Mouse (Mus musculus) lung, adult 2 months (tissue): ENCODE results near the gene Iffo1. TPM values are rescaled to one million over a fixed set of nuclear protein-coding genes. Genes with fewer than 3 reads are reported as not detected.

ENCODE experiments used
- DNase-seq: peaks from one replicate; pipeline ENCODE4 v3.0.0; 2022
- H3K4me1 ChIP-seq: fragments of 200-500 bp; 2 replicates; pipeline ENCODE4 v1.6.1; 2011; ENCODE audit warnings: low read length; ENCODE audit not compliant: control insufficient read depth, insufficient read depth
- H3K4me3 ChIP-seq: fragments of 200-500 bp; replicated peaks from 2 replicates; pipeline ENCODE3; 2011; ENCODE audit warnings: low read depth, mild to moderate bottlenecking, control low read depth, low read length; ENCODE audit errors: extremely low read depth
- CTCF ChIP-seq: fragments of 200-500 bp; IDR thresholded peaks from 2 replicates; pipeline ENCODE4 v1.5.1; 2011; ENCODE audit warnings: mild to moderate bottlenecking, low read length, control low read depth; ENCODE audit not compliant: insufficient read depth
- POLR2A ChIP-seq: fragments of 200-500 bp; IDR thresholded peaks from 2 replicates; pipeline ENCODE4 v1.6.1; 2011; ENCODE audit warnings: low read depth, mild to moderate bottlenecking, control low read depth, low read length, borderline replicate concordance; ENCODE audit errors: extremely low read depth
- WGBS: fragments of 180-500 bp; shearing (Covaris S2); methylation state at CpG from one replicate; pipeline ENCODE4 v1.1.7; 2018; 5-methylcytosine and 5-hydroxymethylcytosine counted together
- polyA plus RNA-seq: library from polyadenylated mRNA; depleted of rRNA; stranded (reverse); fragments of >200 nt; gene quantifications from 2 replicates; pipeline ENCODE4 v1.2.3, GENCODE M21; 2012; rRNA removed

Gene Iffo1
- polyA plus RNA-seq = 45.0 and 51.0 TPM in 2 replicates

- DNase-seq = peak; percentile 76
- H3K4me1 ChIP-seq = peaks cover 21% of the 10 kb centered on the region
- 2% methylated on average over 16 of the region's 16 CpGs for WGBS
- peak within 1 kb of the TSS; percentile 85 for H3K4me3 ChIP-seq
- TF ChIP-seq CTCF (peak; percentile 52), POLR2A (peak; percentile 75; the same call in 1 of the 2 replicates)
These were observed at the start of gene Iffo1 for GRCm38 (mm10) chr6:125145001-125145400. Gene Iffo1, plus strand, starts transcription at chr6:125145241.

GRCm38 (mm10) chr6:125095391-125096278, 49.4 kb upstream of the Iffo1 start, which contains the start of gene Chd4:
Gene Chd4, plus strand, starts transcription at chr6:125095981.
- DNase-seq = peak; percentile 88
- H3K4me1 ChIP-seq = peaks cover 28% of the 10 kb centered on the region
- peak within 1 kb of the TSS; percentile 90 for H3K4me3 ChIP-seq
- WGBS = 2% methylated on average over 39 of the region's 45 CpGs
- TF ChIP-seq POLR2A (peak; percentile 86; the same call in 1 of the 2 replicates), CTCF (no peak)

GRCm38 (mm10) chr6:125096279-125096596, 48.8 kb upstream of the Iffo1 start:
- Histone ChIP-seq H3K4me1 (peaks cover 28% of the 10 kb centered on the region), H3K4me3 (peak overlapping the region; percentile 90)
- DNase-seq = no peak
- 0% methylated on average over 16 of the region's 32 CpGs for WGBS
- TF ChIP-seq POLR2A = no peak
- no peak for TF ChIP-seq CTCF

- 1% methylated on average over 40 of the region's 44 CpGs for WGBS
- no peak for TF ChIP-seq CTCF
- TF ChIP-seq POLR2A = no peak
- H3K4me1 ChIP-seq = peaks cover 28% of the 10 kb centered on the region
- peak; percentile 54 for DNase-seq
- peak overlapping the region; percentile 90 for H3K4me3 ChIP-seq
These were observed 48.3 kb upstream of the Iffo1 start for GRCm38 (mm10) chr6:125096597-125097345.

GRCm38 (mm10) chr6:125097346-125097689, 47.7 kb upstream of the Iffo1 start:
- Histone ChIP-seq H3K4me3 (peak overlapping the region; percentile 90), H3K4me1 (peaks cover 28% of the 10 kb centered on the region)
- no peak for DNase-seq
- TF ChIP-seq CTCF = no peak
- TF ChIP-seq POLR2A = no peak
- WGBS = 1% methylated on average over 12 of the region's 12 CpGs

- H3K4me3 ChIP-seq = peak overlapping the region; percentile 30
- H3K4me1 ChIP-seq = peaks cover 28% of the 10 kb centered on the region
- DNase-seq = no peak
- 30% methylated on average over 8 of the region's 8 CpGs for WGBS
- no peak for TF ChIP-seq POLR2A
- no peak for TF ChIP-seq CTCF
These were observed 47.1 kb upstream of the Iffo1 start for GRCm38 (mm10) chr6:125097951-125098350.

GRCm38 (mm10) chr6:125098513-125098912, 46.5 kb upstream of the Iffo1 start:
- H3K4me3 ChIP-seq = no peak overlapping the region
- WGBS = 38% methylated on average over 3 of the region's 3 CpGs
- peaks cover 28% of the 10 kb centered on the region for H3K4me1 ChIP-seq
- peak; percentile 17 for DNase-seq
- TF ChIP-seq CTCF (no peak), POLR2A (no peak)

GRCm38 (mm10) chr6:125099421-125099971, 45.5 kb upstream of the Iffo1 start:
- peaks cover 28% of the 10 kb centered on the region for H3K4me1 ChIP-seq
- H3K4me3 ChIP-seq = peak overlapping the region; percentile 1
- DNase-seq = peak; percentile 48
- WGBS = 21% methylated on average over 5 of the region's 5 CpGs
- TF ChIP-seq CTCF (no peak), POLR2A (no peak)

GRCm38 (mm10) chr6:125101444-125101843, 43.6 kb upstream of the Iffo1 start:
- Histone ChIP-seq H3K4me3 (no peak overlapping the region), H3K4me1 (peaks cover 28% of the 10 kb centered on the region)
- no peak for TF ChIP-seq CTCF
- TF ChIP-seq POLR2A = no peak
- 61% methylated on average over 9 of the region's 9 CpGs for WGBS
- no peak for DNase-seq
